Mouse (Mus musculus) MEL (cell line): Measurements from ENCODE around the gene Ffar1.

ENCODE experiments used
- CTCF ChIP-seq, 3 experiments: IDR thresholded peaks in 2 of 3; conservative IDR thresholded peaks in 1 of 3; 2 replicates each; pipeline ENCODE4 v1.5.1; 2011 to 2012; ENCODE audit warnings: low read length in 3 of 3, low read depth in 2 of 3, mild to moderate bottlenecking in 2 of 3, improper control_type of control experiment in 1 of 3, inconsistent platforms in 1 of 3, mixed read lengths in 1 of 3, moderate library complexity in 1 of 3; ENCODE audit not compliant: control insufficient read depth in 1 of 3, insufficient read depth in 1 of 3, poor library complexity in 1 of 3, severe bottlenecking in 1 of 3
- E2F4 ChIP-seq: IDR thresholded peaks from 2 replicates; pipeline ENCODE4 v1.6.1; 2011; ENCODE audit warnings: low read depth, low read length, improper control_type of control experiment, borderline replicate concordance
- EP300 ChIP-seq, 2 experiments: IDR thresholded peaks; 2 replicates each; pipeline ENCODE4 v1.6.1; 2011; ENCODE audit warnings: improper control_type of control experiment in 2 of 2, low read length in 2 of 2, low read depth in 1 of 2, mild to moderate bottlenecking in 1 of 2
- GATA1 ChIP-seq: IDR thresholded peaks from 2 replicates; pipeline ENCODE4 v1.6.1; 2011; ENCODE audit warnings: low read depth, low read length, improper control_type of control experiment
- JUND ChIP-seq: IDR thresholded peaks from 2 replicates; pipeline ENCODE4 v1.6.1; 2011; ENCODE audit warnings: low read depth, mild to moderate bottlenecking, improper control_type of control experiment, low read length
- MAX ChIP-seq: IDR thresholded peaks from 2 replicates; pipeline ENCODE4 v1.6.1; 2011; ENCODE audit warnings: low read length, improper control_type of control experiment
- MEF2A ChIP-seq: IDR thresholded peaks from 2 replicates; pipeline ENCODE4 v1.6.1; 2014; ENCODE audit warnings: low read depth, mild to moderate bottlenecking, inconsistent platforms, low read length, improper control_type of control experiment; ENCODE audit not compliant: poor library complexity, insufficient replicate concordance, severe bottlenecking; ENCODE audit errors: extremely low read depth
- MYC ChIP-seq: IDR thresholded peaks from 2 replicates; pipeline ENCODE4 v1.6.1; 2011; ENCODE audit warnings: low read depth, mild to moderate bottlenecking, low read length, improper control_type of control experiment, moderate library complexity
- POLR2A ChIP-seq, 2 experiments: IDR thresholded peaks; 2 replicates each; pipeline ENCODE4 v1.6.1; 2011 to 2012; ENCODE audit warnings: low read length in 2 of 2, mild to moderate bottlenecking in 2 of 2, control low read depth in 1 of 2, improper control_type of control experiment in 1 of 2, low read depth in 1 of 2, moderate library complexity in 1 of 2; ENCODE audit not compliant: control insufficient read depth in 1 of 2, insufficient read depth in 1 of 2, poor library complexity in 1 of 2
- RCOR1 ChIP-seq: IDR thresholded peaks from 2 replicates; pipeline ENCODE4 v1.6.1; 2012; ENCODE audit warnings: low read depth, mild to moderate bottlenecking, inconsistent platforms, low read length, improper control_type of control experiment
- TCF12 ChIP-seq: IDR thresholded peaks from 2 replicates; pipeline ENCODE4 v1.6.1; 2014; ENCODE audit warnings: low read depth, mild to moderate bottlenecking, inconsistent platforms, low read length, improper control_type of control experiment, moderate library complexity
- ZC3H11A ChIP-seq: IDR thresholded peaks from 2 replicates; pipeline ENCODE4 v1.6.1; 2012; ENCODE audit warnings: low read depth, mild to moderate bottlenecking, inconsistent platforms, low read length, improper control_type of control experiment
- ZMIZ1 ChIP-seq: IDR thresholded peaks from 2 replicates; pipeline ENCODE4 v1.6.1; 2012; ENCODE audit warnings: low read depth, mild to moderate bottlenecking, inconsistent platforms, low read length, improper control_type of control experiment, moderate library complexity
- ZNF384 ChIP-seq: IDR thresholded peaks from 2 replicates; pipeline ENCODE4 v1.6.1; 2012; ENCODE audit warnings: low read depth, mild to moderate bottlenecking, inconsistent platforms, low read length, improper control_type of control experiment

- no peak for TF ChIP-seq POLR2A (IDR thresholded peaks at IDR 0.05; ENCODE audit: control insufficient read depth in 1 of 2, insufficient read depth in 1 of 2, low read depth in 1 of 2, low read length in 2 of 2, poor library complexity in 1 of 2)
- TF ChIP-seq CTCF (IDR thresholded peaks at IDR 0.05 in 2 of 3, conservative IDR thresholded peaks at IDR 0.05 in 1 of 3; ENCODE audit: control insufficient read depth in 1 of 3, insufficient read depth in 1 of 3, low read depth in 2 of 3, low read length in 3 of 3, poor library complexity in 1 of 3, severe bottlenecking in 1 of 3), result no peak
- no peak for TF ChIP-seq ZC3H11A
- no peak for TF ChIP-seq EP300 (IDR thresholded peaks at IDR 0.05; ENCODE audit: low read depth in 1 of 2, low read length in 2 of 2)
- TF ChIP-seq JUND, result no peak
- TF ChIP-seq ZNF384, result no peak
- TF ChIP-seq MYC, result no peak
- no peak for TF ChIP-seq TCF12
- no peak for TF ChIP-seq MEF2A
- TF ChIP-seq RCOR1, result no peak
- TF ChIP-seq ZMIZ1, result no peak
- no peak for TF ChIP-seq GATA1
- no peak for TF ChIP-seq E2F4
- TF ChIP-seq MAX, result no peak
Measured at GRCm38 (mm10) chr7:30895217-30895616, 33.9 kb upstream of the Ffar1 start.
